Mouse (Mus musculus): ENCODE measurements around the gene Mtrf1. TPM values are rescaled to one million over a fixed set of nuclear protein-coding genes. Genes with fewer than 3 reads are reported as not detected.
"Not testable (repeated sequence)": the region's sequence is repeated elsewhere in the genome, so short reads cannot be mapped to it uniquely, and the experiment has no call there.

Gene Mtrf1
- polyA plus RNA-seq, 1 experiment from 2014 or later = 3.5 TPM

GRCm38 (mm10) chr14:79394564-79394963 is 3.0 kb upstream of the Mtrf1 start:
- no peak for ATAC-seq (ENCODE audit: low read depth)
- Histone ChIP-seq H3K4me3 (ENCODE audit: low read depth, low read length) (no peak overlapping the region), H3K27me3 (ENCODE audit: control insufficient read depth, insufficient read depth, low read depth, low read length) (no peaks in the 10 kb centered on the region), H3K9me3 (replicated peaks; ENCODE audit: control insufficient read depth, low read length) (no peaks in the 10 kb centered on the region), H3K4me1 (ENCODE audit: control insufficient read depth, low read depth, low read length) (peaks cover 17% of the 10 kb centered on the region), H3K9ac (ENCODE audit: low read depth, low read length) (no peak overlapping the region), H3K4me2 (ENCODE audit: low read depth, low read length) (no peak overlapping the region), H3K27ac (ENCODE audit: low read length) (no peak overlapping the region), H3K36me3 (ENCODE audit: control insufficient read depth, insufficient read depth) (no peaks in the 10 kb centered on the region)

GRCm38 (mm10) chr14:79407641-79408040 is 10.1 kb downstream of the Mtrf1 start:
- H3K27me3 ChIP-seq (ENCODE audit: control insufficient read depth, insufficient read depth, low read depth, low read length) = no peaks in the 10 kb centered on the region
- H3K27ac ChIP-seq (ENCODE audit: low read length) = no peak overlapping the region
- no peak overlapping the region for H3K4me2 ChIP-seq (ENCODE audit: low read depth, low read length)
- H3K36me3 ChIP-seq (ENCODE audit: control insufficient read depth, insufficient read depth) = no peaks in the 10 kb centered on the region
- H3K9ac ChIP-seq (ENCODE audit: low read depth, low read length) = no peak overlapping the region
- no peak for ATAC-seq (ENCODE audit: low read depth)
- H3K4me1 ChIP-seq (ENCODE audit: control insufficient read depth, low read depth, low read length) = no peaks in the 10 kb centered on the region
- no peak overlapping the region for H3K4me3 ChIP-seq (ENCODE audit: low read depth, low read length)
- no peaks in the 10 kb centered on the region for H3K9me3 ChIP-seq (replicated peaks; ENCODE audit: control insufficient read depth, low read length)
- 41% methylated on average over 2 of the region's 2 CpGs for WGBS (ENCODE audit: insufficient replicate concordance)

- no peak overlapping the region for H3K27ac ChIP-seq (ENCODE audit: low read length)
- no peak overlapping the region for H3K4me3 ChIP-seq (ENCODE audit: low read depth, low read length)
- H3K4me2 ChIP-seq (ENCODE audit: low read depth, low read length) = no peak overlapping the region
- H3K36me3 ChIP-seq (ENCODE audit: control insufficient read depth, insufficient read depth) = no peaks in the 10 kb centered on the region; the same call in 1 of the 2 replicates
- H3K4me1 ChIP-seq (ENCODE audit: control insufficient read depth, low read depth, low read length) = no peaks in the 10 kb centered on the region
- H3K27me3 ChIP-seq (ENCODE audit: control insufficient read depth, insufficient read depth, low read depth, low read length) = no peaks in the 10 kb centered on the region
- H3K9me3 ChIP-seq (replicated peaks; ENCODE audit: control insufficient read depth, low read length) = no peaks in the 10 kb centered on the region
- no peak for ATAC-seq (ENCODE audit: low read depth)
- no peak overlapping the region for H3K9ac ChIP-seq (ENCODE audit: low read depth, low read length)
- 67% methylated on average over 6 of the region's 6 CpGs for WGBS (ENCODE audit: insufficient replicate concordance)
Observed at GRCm38 (mm10) chr14:79409278-79409830, 11.8 kb downstream of the Mtrf1 start.

GRCm38 (mm10) chr14:79410662-79411061 is 13.1 kb downstream of the Mtrf1 start:
- no peak overlapping the region for H3K4me3 ChIP-seq (ENCODE audit: low read depth, low read length)

GRCm38 (mm10) chr14:79413121-79413520 is 15.5 kb downstream of the Mtrf1 start:
- H3K4me2 ChIP-seq (ENCODE audit: low read depth, low read length) = no peak overlapping the region
- H3K4me1 ChIP-seq (ENCODE audit: control insufficient read depth, low read depth, low read length) = no peaks in the 10 kb centered on the region
- H3K27me3 ChIP-seq (ENCODE audit: control insufficient read depth, insufficient read depth, low read depth, low read length) = no peaks in the 10 kb centered on the region
- no peak overlapping the region for H3K27ac ChIP-seq (ENCODE audit: low read length)
- no peak for ATAC-seq (ENCODE audit: low read depth)
- H3K4me3 ChIP-seq (ENCODE audit: low read depth, low read length) = no peak overlapping the region
- H3K36me3 ChIP-seq (ENCODE audit: control insufficient read depth, insufficient read depth) = no peaks in the 10 kb centered on the region; the same call in 1 of the 2 replicates
- 83% methylated on average over 6 of the region's 6 CpGs for WGBS (ENCODE audit: insufficient replicate concordance)
- H3K9ac ChIP-seq (ENCODE audit: low read depth, low read length) = no peak overlapping the region
- H3K9me3 ChIP-seq (replicated peaks; ENCODE audit: control insufficient read depth, low read length) = no peaks in the 10 kb centered on the region

More at GRCm38 (mm10) chr14:79410662-79411061, 13.1 kb downstream of the Mtrf1 start:
- no peak overlapping the region for H3K9ac ChIP-seq (ENCODE audit: low read depth, low read length)
- H3K36me3 ChIP-seq (ENCODE audit: control insufficient read depth, insufficient read depth) = no peaks in the 10 kb centered on the region; the same call in 1 of the 2 replicates
- no peaks in the 10 kb centered on the region for H3K4me1 ChIP-seq (ENCODE audit: control insufficient read depth, low read depth, low read length)
- H3K4me2 ChIP-seq (ENCODE audit: low read depth, low read length) = no peak overlapping the region
- no peak overlapping the region for H3K27ac ChIP-seq (ENCODE audit: low read length)
- ATAC-seq (ENCODE audit: low read depth) = no peak
- H3K27me3 ChIP-seq (ENCODE audit: control insufficient read depth, insufficient read depth, low read depth, low read length) = no peaks in the 10 kb centered on the region
- 42% methylated on average over 2 of the region's 2 CpGs for WGBS (ENCODE audit: insufficient replicate concordance)
- no peaks in the 10 kb centered on the region for H3K9me3 ChIP-seq (replicated peaks; ENCODE audit: control insufficient read depth, low read length)

- no peak overlapping the region for H3K9ac ChIP-seq (ENCODE audit: low read depth, low read length)
- no peaks in the 10 kb centered on the region for H3K9me3 ChIP-seq (replicated peaks; ENCODE audit: control insufficient read depth, low read length)
- H3K27me3 ChIP-seq (ENCODE audit: control insufficient read depth, insufficient read depth, low read depth, low read length) = no peaks in the 10 kb centered on the region
- H3K4me2 ChIP-seq (ENCODE audit: low read depth, low read length) = no peak overlapping the region
- no peaks in the 10 kb centered on the region for H3K36me3 ChIP-seq (ENCODE audit: control insufficient read depth, insufficient read depth)
- H3K27ac ChIP-seq (ENCODE audit: low read length) = no peak overlapping the region
- no peak for ATAC-seq (ENCODE audit: low read depth)
- H3K4me3 ChIP-seq (ENCODE audit: low read depth, low read length) = no peak overlapping the region
- 77% methylated on average over 20 of the region's 20 CpGs for WGBS (ENCODE audit: insufficient replicate concordance)
- H3K4me1 ChIP-seq (ENCODE audit: control insufficient read depth, low read depth, low read length) = no peaks in the 10 kb centered on the region
Observed at GRCm38 (mm10) chr14:79420083-79420685, 22.6 kb downstream of the Mtrf1 start.

GRCm38 (mm10) chr14:79425979-79426729 is 28.6 kb downstream of the Mtrf1 start, which contains the start of gene Kbtbd7:
TSS of gene Kbtbd7 (plus strand) at chr14:79426511.
- Histone ChIP-seq H3K4me2 (ENCODE audit: low read depth, low read length) (peak within 1 kb of the TSS; percentile 61), H3K9ac (ENCODE audit: low read depth, low read length) (peak within 1 kb of the TSS; percentile 73), H3K9me3 (replicated peaks; ENCODE audit: control insufficient read depth, low read length) (no peaks in the 10 kb centered on the region), H3K27me3 (ENCODE audit: control insufficient read depth, insufficient read depth, low read depth, low read length) (no peaks in the 10 kb centered on the region), H3K36me3 (ENCODE audit: control insufficient read depth, insufficient read depth) (no peaks in the 10 kb centered on the region), H3K4me1 (ENCODE audit: control insufficient read depth, low read depth, low read length) (peaks cover 3% of the 10 kb centered on the region), H3K4me3 (ENCODE audit: low read depth, low read length) (peak within 1 kb of the TSS; percentile 70), H3K27ac (ENCODE audit: low read length) (peak within 1 kb of the TSS; percentile 97)
- ATAC-seq (ENCODE audit: low read depth) = peak; percentile 99
- WGBS (ENCODE audit: insufficient replicate concordance) = under 1% methylated on average over 42 of the region's 44 CpGs

- peak overlapping the region; percentile 70 for H3K4me3 ChIP-seq (ENCODE audit: low read depth, low read length)
- not testable (repeated sequence) for H3K4me1 ChIP-seq (ENCODE audit: control insufficient read depth, low read depth, low read length); H3K9me3 ChIP-seq (replicated peaks; ENCODE audit: control insufficient read depth, low read length); H3K36me3 ChIP-seq (ENCODE audit: control insufficient read depth, insufficient read depth); H3K27me3 ChIP-seq (ENCODE audit: control insufficient read depth, insufficient read depth, low read depth, low read length)
- H3K27ac ChIP-seq (ENCODE audit: low read length) = peak overlapping the region; percentile 97
- peak overlapping the region; percentile 61 for H3K4me2 ChIP-seq (ENCODE audit: low read depth, low read length)
- peak overlapping the region; percentile 73 for H3K9ac ChIP-seq (ENCODE audit: low read depth, low read length)
- 79% methylated on average over 7 of the region's 59 CpGs for WGBS (ENCODE audit: insufficient replicate concordance)
- peak; percentile 7; the same call in 1 of the 2 replicates for ATAC-seq (ENCODE audit: low read depth)
Observed at GRCm38 (mm10) chr14:79426730-79427365, 29.3 kb downstream of the Mtrf1 start.
